Mouse (Mus musculus) brain, embryonic 18.5 days (tissue): ENCODE measurements at regions not wholly inside any gene's neighbourhood (a gene's known extent, or its start where the extent isn't known, plus 50 kb on each side); places are given as distances from the start of the nearest gene placed in this dataset.

ENCODE experiments used
- DNase-seq: peaks from one replicate; pipeline ENCODE4 v3.0.0-alpha.2; 2012; ENCODE audit warnings: low read depth, low spot score

DNA sequence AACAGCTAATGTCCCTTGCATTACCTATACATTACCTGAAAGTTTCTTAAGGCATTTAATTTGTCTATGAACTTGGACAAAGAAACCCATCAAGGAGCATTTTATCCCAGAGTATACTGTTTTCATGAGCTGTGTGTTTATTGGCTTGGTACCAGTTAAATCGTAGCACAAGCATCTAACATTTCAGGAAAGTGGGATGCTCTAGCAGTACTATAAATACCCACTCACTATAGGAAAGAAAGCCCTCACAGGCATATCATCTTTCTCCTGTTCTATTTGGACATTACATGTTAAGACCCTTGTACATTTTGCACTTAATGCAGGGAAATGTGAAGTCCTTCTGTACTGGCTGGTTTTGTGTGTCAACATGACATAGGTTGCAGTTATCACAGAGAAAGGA is 163.9 kb downstream of the Ptprc start:
- DNase-seq, result no peak

DNA sequence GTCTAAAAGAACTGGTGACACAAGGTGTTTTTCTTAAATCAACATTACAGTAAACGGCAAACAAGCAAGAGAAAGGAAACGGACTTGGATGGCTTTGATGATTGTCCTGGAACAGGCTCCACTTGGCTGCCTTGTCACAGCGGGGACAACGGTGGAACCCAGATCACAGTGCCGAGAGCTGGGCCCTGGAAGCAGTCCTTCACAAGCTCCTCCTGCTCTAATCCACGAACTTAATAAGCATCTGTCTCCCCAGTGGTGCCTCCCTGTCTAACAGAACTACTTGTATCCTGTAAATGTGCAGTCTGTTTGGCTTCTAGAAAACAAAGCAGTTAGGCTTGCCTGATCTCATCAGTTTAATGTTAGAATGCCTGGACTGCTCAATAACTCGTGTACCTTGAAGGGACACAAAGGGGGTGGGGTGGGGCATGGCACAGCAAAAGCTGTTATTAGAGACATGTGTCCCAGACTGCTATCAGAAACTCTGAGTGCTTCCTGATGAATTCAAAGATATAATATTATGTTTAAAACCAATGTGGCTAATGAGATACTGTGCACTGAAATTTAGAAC is 164.5 kb downstream of the Ptprc start:
- no peak for DNase-seq

DNA sequence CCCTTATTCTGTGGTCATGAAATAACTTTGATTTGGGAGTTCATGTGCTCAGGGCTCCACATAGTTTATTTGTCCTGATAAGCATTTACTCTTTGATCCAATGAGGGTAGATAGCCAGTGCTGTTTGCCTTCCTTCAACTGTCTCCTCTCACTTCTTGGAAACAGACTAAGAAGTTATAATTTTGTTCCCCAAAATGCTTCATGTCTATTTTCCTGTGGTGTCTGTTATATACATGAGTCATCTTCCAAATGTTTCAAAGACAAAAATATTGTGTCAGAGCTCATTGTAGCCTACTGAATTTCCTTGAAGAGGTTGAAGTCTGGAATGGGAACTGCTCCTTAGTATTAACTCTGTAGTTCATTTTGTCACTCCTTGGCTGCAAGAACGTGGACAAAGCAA is 168.7 kb downstream of the Ptprc start:
- no peak for DNase-seq

DNA sequence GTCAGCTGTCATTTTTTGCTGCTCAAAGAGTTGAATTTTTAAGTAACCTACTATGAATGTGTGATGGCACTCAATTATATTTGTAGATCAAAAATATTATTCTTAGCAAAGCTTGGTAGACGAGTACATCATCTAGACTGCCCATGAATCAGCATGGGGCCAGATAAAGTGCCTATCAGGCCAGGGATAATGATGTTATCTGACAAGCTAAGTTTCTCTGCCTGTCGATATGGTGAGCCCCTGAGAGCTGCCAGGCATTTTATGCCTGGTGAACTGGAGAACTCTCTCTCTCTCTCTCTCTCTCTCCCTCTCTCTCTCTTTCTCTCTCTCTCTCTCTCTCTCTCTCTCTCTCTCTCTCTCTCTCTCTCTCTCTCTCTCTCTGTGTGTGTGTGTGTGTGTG is 171.2 kb downstream of the Ptprc start:
- no peak for DNase-seq

DNA sequence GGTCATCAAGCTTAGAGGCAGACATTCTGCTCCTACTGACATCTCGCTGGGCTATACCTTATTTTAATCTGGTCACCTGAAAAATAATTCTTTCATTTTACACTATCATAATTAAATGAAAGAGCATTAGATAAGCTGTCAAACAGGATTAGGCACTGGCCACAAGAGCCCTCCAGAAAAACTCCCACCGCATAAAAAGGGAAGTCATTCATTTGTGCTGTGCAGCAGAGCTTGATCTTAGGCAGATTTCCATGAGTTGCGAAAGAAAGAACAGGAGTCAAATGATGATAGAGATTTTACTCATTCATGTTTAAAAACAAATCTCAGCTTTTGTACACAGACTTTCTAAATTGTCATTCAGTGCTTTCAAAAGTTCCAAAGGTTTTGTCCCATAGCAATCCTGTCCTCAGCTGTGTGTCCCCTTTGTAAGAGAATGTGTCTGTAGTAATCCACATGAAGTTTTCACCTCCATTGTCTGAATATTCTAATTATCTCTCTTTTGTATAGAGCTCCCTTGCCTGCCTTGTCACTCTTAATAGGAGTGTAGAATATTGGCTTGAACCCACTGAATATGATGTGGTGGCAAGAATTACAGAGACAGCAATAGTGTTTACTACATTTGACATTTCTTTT is 176.1 kb downstream of the Ptprc start:
- DNase-seq, result no peak

DNA sequence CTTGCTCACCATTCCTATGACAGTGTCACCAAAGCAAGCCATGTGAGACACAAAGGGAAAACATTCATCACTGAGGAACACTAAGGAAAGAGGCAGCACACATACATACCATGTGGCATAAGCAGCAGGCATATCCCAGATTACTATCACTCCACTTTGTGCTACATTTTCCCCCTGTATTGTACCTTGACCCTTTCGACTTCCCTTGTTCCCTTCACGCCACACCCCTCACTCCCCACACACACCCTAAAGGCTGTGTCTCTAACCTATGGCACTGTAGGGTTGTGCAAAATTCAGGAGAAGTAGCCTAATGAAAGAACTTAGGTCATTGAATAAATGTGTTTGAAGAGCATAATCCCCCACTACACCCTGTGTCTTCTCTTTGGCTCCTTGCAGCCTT is 179.5 kb downstream of the Ptprc start:
- DNase-seq, result no peak

DNA sequence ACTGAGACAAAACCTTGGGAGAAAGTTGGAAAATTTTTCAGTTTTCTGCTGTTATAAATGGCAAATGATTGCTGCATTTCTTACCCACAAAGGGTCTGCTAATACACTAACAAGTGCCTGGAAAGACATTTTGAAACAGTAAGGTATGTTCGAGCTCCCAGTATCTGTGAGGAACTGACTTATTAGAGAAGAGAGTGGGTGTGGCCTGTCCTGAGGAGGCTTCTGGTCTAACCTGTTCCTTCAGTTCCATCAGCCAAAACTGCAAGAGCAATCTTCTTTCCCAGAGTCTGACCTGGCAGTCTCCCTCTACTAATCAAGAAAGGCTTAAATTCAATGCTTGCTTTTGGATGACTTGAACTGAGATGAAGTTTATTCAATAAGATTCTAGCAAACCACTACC is 183.6 kb downstream of the Ptprc start:
- no peak for DNase-seq

DNA sequence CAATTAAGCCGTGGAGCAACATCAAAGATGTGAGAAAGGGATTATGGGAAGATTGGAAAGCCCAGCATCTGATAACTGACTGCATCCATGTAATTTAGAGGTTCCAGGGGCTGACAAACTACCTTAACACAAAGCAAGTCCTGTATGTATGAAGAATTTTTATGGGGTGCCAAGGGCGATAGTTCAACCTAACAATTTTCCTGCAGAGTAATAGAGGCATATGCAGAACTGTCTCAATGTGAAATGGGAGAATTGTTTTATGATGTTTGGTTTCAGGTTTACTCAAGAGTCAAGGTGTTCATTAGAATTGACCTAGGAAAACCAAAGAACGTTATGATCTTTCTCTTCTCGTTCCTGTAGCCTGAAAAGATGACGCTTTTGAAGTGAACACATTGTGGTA is 184.1 kb downstream of the Ptprc start:
- DNase-seq, result no peak

DNA sequence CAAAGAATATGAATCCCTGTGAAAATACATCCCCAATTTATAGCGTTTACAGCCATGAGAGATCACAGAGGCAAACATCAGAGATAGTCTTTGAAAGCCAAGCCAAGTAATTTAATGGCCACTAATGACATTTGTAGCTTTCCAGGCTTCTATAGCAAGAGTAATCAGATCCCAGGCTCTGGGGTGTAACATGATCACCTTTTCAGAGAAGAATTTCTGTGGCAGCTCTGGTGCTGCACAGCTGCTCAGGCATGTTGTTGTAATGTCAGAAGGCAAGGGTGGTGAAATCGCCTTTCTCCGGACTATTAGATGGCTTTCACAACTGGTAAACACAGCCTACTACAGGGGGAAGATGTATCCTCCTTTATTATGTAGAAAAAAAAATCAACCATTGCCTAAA is 202.1 kb downstream of the Ptprc start:
- no peak for DNase-seq

DNA sequence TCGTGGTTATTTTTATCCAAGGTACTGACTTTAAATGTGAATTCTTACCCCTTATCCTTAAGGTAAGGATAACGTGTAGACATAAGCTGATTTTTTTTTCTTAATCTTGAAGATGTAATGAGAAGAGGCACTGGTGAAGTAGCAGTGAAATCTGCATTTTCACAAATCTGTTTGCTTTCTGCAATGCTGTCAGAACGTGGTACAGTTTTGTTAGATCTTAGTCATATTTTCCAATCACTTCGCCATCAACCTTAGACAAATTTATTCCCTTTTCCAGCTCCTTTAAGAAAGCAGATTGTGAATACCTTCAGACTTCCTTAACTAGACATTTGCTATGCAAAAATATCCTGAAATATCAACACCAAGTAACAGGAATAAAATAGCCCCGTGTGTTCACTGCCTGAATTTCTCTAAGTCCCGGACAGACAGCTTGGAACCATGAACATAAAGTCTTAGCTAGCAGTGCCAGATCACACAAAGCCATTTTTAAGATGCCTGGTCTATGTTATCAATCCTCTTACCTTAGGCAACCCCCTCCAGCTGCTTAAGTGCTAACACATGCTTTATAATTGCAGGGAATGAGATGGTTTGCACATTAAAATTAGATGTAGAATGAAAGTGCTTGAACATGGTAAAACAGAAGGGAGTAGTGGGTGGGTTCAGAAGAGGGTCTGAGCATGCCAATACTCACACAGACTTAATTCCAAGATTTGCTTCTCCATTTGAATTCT is 202.7 kb downstream of the Ptprc start:
- peak; percentile 58 for DNase-seq

DNA sequence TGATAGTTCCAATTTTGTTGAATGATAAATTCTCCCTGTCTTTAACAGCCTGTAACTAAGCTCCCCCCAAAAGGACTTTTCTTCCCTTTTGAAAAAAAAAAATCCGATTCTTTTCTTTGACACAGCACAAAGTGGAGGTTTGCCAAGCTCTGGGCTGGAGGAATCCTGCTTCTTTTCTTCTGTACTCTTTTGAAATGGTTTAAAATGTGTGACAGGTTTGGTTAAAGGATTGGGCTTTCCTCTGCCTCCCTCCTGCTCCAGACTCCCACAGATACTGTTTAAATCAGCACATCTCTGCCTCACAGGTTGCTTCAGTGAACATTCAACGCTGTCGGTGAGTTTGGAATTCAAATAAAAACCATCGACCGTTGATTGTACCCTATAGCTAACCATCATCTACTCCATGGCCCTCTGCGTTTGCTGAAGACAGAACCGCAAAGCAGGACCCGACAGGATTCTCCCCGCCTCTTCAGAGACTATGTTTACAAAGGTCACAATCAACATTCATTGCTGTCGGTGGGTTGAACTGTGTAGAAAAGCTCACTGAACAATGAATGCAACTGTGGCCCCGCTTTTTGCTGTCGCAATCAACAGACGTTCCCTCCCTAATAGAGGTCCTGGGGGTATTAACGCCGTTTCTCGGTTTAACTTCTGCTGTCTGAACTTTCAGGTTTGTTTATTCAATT is 209.2 kb downstream of the Ptprc start:
- no peak for DNase-seq

DNA sequence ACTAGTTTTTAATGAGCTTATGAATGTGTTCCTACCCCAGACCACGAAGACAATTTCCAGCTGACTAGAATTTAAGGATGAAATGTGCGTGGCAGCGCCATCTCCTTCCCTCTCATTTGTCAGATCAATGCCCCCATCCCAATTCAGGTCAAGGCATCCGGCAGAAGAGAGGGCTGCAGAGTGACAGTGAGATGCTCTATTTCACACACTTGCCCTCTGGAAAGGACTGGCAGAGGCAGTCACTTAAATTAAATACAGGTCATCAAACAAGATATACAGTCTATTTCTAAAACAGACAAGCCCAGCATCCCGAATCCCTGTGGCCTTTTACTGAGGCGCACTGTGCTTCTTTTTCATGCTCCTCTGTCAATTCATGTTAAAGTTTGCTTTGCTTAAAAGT is 211.9 kb downstream of the Ptprc start:
- DNase-seq, result no peak

DNA sequence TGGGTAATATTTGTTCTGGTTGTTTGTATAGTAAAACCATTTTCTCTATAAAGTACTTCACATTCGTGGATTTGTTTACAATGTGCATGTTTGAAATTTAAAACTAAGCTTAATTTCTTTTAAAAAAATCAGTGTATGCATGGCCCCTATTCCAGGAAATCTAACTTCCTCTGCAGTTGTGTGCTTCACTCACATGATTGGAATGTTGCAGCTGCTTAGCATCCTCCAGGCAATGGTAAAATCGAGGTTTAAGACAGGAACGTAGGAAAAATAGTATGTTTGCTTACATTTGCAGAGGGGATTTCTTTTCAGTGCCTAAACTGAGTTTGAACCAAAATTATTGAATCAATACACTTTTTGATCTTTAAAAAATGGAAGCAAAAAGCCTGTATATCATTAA is 217.5 kb downstream of the Ptprc start:
- no peak for DNase-seq

DNA sequence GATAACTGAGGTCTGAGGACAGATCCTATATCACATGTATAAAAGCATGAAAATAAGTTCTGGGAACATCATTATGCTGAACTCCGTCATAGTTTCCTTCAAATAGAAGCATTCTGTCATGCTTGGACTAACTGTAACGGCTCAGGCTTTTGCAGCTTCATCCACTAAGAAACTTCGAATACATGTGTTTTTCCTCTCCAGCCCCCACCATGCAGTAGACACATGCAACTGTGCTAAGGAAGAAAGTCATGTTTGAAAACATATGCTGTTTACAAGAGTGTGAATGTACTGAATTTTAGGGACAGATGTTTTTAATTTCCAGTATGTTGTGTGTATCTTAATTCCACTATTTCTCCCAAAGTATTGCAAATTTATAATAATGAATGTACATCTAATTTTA is 219.5 kb downstream of the Ptprc start:
- no peak for DNase-seq

DNA sequence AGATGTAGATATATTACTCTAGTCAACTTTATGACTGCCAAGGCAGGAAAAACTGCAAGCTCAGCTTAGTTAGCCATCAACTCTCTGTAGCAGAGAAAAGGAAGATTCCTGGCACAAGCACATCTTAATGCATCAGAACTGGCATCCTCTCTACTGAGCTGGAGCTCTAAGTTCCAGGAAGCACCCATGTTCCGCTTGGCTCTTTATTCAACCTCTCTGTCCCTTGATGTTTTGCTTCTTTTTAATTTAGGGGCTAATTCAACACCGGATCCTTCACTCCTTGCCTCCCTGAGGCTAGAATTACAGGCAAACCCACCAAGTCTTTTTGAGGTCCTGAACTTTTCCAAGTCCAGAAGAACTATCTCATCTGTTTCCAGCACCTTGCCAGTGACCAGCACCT is 220.4 kb downstream of the Ptprc start:
- DNase-seq, result no peak

DNA sequence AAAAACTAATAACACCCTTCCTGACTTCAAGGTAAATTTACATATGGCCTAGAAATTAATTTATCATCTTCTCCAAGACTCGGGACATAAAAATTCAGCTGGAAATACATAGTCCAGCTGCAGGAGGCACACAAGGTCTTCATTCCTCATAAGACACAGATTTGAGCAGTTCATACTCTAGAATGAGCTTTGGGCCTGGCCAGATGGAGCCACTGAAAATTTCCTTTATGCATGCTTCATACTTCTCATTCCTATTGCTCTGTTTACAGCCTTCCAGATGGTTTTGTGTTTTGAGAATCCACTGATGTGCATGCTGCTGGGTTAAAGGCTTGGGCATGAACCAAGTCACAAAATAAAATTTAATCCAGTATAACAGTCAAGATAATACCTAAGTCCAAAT is 222.1 kb downstream of the Ptprc start:
- DNase-seq, result no peak

DNA sequence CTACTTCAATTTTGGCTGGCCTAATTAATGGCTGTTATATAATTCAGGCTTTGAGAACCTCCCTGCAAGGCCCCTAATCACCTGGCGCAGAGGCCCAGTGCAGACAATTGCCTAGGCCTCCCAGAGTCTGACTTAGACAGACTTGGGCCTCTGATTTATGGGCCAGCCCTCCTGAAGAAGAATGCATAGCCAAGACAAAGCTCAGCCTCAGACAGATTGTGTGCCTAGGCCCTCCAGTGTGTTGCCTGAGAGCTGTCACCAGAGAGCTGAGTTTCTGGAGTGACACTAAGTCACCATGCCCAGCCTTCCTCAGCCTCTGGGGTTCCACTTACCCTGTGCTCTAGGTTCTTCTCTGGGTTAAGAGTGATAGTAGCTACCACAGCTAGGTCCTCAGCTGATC is 222.7 kb downstream of the Ptprc start:
- DNase-seq, result no peak

DNA sequence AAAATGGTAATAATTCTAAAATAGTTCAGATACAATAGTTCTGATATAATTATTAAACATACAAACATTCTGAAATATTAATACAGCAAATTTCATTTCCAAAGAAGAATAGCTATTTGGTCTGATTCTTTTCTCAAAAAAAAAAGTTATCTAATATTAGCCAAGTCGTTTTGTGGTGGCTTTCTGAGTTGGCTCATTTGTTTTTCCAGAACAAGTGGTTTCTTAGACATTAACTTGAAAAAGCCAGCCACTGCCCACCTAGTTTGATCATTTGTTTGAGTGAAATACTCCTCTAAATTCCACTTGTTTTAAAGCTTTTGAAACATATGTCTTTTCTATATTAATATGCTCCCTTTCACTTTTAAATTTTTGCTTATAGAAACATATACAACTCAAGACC is 227.6 kb downstream of the Ptprc start:
- no peak for DNase-seq

DNA sequence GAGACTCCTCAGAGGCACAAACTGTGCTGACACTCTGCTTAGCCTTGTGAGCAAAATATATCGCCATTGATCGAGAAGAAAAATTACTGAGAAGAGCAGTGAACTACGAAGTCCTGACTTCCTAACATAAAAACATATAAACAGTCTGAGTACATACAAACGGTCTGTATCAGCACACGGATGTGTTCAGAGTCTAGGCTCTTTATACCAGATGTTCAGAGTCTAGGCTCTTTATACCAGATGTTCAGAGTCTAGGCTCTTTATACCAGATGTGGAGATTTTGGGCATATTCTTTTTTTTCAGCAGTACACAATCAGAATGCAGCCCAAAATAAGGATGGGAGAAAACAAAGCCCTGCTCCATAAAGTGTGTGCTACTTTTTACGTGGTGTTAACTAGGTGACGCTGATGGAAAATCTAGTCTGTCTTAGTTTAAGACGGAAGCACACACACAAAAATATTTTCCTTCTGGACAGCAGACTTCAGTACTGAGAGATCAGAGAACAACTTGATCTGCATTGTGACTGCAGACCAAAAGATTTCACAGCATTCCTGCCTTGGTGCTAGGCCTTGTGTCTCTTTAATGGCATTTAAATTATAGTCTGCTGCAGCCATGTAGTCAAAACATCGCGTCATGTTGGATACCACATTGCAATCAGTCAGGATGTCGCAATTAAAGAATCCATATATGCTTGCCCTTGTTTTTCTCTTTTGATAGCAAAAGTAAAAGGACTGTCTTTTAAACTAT is 233.6 kb downstream of the Ptprc start:
- DNase-seq, result no peak

DNA sequence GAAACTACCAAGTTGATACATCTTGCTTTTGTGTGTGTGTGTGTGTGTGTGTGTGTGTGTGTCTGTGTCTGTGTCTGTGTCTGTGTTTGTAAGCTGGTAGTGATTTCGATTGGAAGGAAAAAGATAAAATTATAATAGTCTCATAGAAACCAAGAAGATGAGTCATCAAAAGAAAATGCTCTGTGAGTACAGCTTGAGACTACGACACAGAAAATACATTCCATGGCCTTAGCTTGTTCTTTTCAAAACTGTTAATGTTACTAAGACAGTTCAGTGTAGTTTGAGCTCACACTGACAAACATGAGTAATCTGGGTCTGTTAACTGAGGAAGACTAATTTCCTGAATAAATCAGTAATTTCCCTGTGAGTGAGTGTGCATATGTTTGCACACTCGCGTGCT is 239.8 kb downstream of the Ptprc start:
- DNase-seq, result no peak

DNA sequence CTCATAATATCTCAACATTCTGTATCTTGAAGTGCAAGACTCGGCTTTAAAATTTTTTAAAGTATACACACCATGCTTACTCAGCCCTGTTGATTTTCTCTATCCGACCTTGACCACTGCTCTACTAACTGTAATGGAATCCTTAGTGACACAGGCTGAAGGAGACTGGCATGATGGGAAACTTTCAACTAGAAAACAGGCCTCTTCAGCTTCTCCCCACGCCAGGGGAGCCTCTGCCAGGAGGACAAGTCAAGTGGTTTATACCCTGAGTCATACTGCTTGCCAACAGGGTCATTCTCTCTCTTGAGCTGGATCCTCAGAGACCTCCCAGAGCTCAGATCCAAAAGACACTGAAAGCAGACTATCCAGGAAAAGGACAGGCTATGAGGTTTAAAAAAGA is 245.7 kb downstream of the Ptprc start:
- DNase-seq, result no peak

DNA sequence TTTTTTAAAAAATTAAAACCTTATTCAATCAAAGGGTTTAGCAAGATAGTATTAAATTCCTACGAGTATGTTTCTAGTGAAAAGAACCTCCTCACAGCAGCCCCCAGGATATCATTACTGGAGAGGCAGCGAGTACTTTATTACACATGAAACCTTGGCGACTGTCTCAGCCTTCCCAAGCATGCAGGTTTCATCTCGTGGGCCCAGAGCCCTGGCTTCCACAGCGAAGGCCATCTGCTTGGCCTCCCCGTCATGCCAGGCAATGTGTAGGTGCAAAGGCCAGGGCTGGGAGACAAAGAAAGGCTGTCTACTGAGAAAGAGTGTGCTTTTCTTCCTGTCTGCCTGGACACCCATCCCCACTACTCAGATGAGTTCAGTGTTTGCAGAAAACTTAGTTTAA is 247.0 kb downstream of the Ptprc start:
- DNase-seq, result no peak
